Mouse (Mus musculus): ENCODE results near the gene Tob1. TPM values are rescaled to one million over a fixed set of nuclear protein-coding genes. Genes with fewer than 3 reads are reported as not detected.

Gene Tob1
- polyA plus RNA-seq, 1 experiment = 180 TPM

- Histone ChIP-seq H3K27ac (ENCODE audit: insufficient read depth, low read depth, low read length) (no peak overlapping the region), H3K4me1 (ENCODE audit: control insufficient read depth, insufficient read depth, insufficient read length, low read length) (peaks cover 2% of the 10 kb centered on the region; the same call in 1 of the 2 replicates), H3K4me3 (ENCODE audit: low read depth, low read length) (no peak overlapping the region), H3K27me3 (ENCODE audit: control insufficient read depth, insufficient read depth, low read length) (no peaks in the 10 kb centered on the region), H3K36me3 (ENCODE audit: control insufficient read depth, insufficient read depth, low read length) (no peaks in the 10 kb centered on the region)
- no peak for TF ChIP-seq POLR2A (IDR thresholded peaks at IDR 0.05; ENCODE audit: low read depth, low read length)
- TF ChIP-seq CTCF (IDR thresholded peaks at IDR 0.05; ENCODE audit: extremely low read depth, insufficient read length, insufficient replicate concordance, low read depth, low read length) = no peak
- 84% methylated on average over 8 of the region's 8 CpGs for WGBS
These were observed 29.6 kb upstream of the Tob1 start for GRCm38 (mm10) chr11:94181694-94182093.

GRCm38 (mm10) chr11:94182711-94183110 is 28.5 kb upstream of the Tob1 start:
- 94% methylated on average over 4 of the region's 4 CpGs for WGBS
- Histone ChIP-seq H3K27me3 (ENCODE audit: control insufficient read depth, insufficient read depth, low read length) (no peaks in the 10 kb centered on the region), H3K4me3 (ENCODE audit: low read depth, low read length) (no peak overlapping the region), H3K4me1 (ENCODE audit: control insufficient read depth, insufficient read depth, insufficient read length, low read length) (peaks cover 2% of the 10 kb centered on the region; the same call in 1 of the 2 replicates), H3K36me3 (ENCODE audit: control insufficient read depth, insufficient read depth, low read length) (no peaks in the 10 kb centered on the region), H3K27ac (ENCODE audit: insufficient read depth, low read depth, low read length) (no peak overlapping the region)
- no peak for TF ChIP-seq CTCF (IDR thresholded peaks at IDR 0.05; ENCODE audit: extremely low read depth, insufficient read length, insufficient replicate concordance, low read depth, low read length)
- TF ChIP-seq POLR2A (IDR thresholded peaks at IDR 0.05; ENCODE audit: low read depth, low read length) = no peak

- WGBS = 75% methylated on average over 5 of the region's 5 CpGs
These were observed 28.1 kb upstream of the Tob1 start for GRCm38 (mm10) chr11:94183120-94183519.

GRCm38 (mm10) chr11:94183671-94184070 is 27.6 kb upstream of the Tob1 start:
- Histone ChIP-seq H3K36me3 (ENCODE audit: control insufficient read depth, insufficient read depth, low read length) (no peaks in the 10 kb centered on the region), H3K4me3 (ENCODE audit: low read depth, low read length) (no peak overlapping the region), H3K27ac (ENCODE audit: insufficient read depth, low read depth, low read length) (no peak overlapping the region), H3K4me1 (ENCODE audit: control insufficient read depth, insufficient read depth, insufficient read length, low read length) (peaks cover 2% of the 10 kb centered on the region; the same call in 1 of the 2 replicates), H3K27me3 (ENCODE audit: control insufficient read depth, insufficient read depth, low read length) (no peaks in the 10 kb centered on the region)
- TF ChIP-seq POLR2A (IDR thresholded peaks at IDR 0.05; ENCODE audit: low read depth, low read length) = no peak
- 42% methylated on average over 2 of the region's 2 CpGs for WGBS

More at GRCm38 (mm10) chr11:94183120-94183519, 28.1 kb upstream of the Tob1 start:
- H3K4me3 ChIP-seq (ENCODE audit: low read depth, low read length) = no peak overlapping the region
- no peak for TF ChIP-seq CTCF (IDR thresholded peaks at IDR 0.05; ENCODE audit: extremely low read depth, insufficient read length, insufficient replicate concordance, low read depth, low read length)
- no peak for TF ChIP-seq POLR2A (IDR thresholded peaks at IDR 0.05; ENCODE audit: low read depth, low read length)
- no peaks in the 10 kb centered on the region for H3K27me3 ChIP-seq (ENCODE audit: control insufficient read depth, insufficient read depth, low read length)
- no peak overlapping the region for H3K27ac ChIP-seq (ENCODE audit: insufficient read depth, low read depth, low read length)
- no peaks in the 10 kb centered on the region for H3K36me3 ChIP-seq (ENCODE audit: control insufficient read depth, insufficient read depth, low read length)
- H3K4me1 ChIP-seq (ENCODE audit: control insufficient read depth, insufficient read depth, insufficient read length, low read length) = peaks cover 2% of the 10 kb centered on the region; the same call in 1 of the 2 replicates

GRCm38 (mm10) chr11:94189579-94189978 is 21.7 kb upstream of the Tob1 start:
- Histone ChIP-seq H3K4me1 (ENCODE audit: control insufficient read depth, insufficient read depth, insufficient read length, low read length) (peaks cover 22% of the 10 kb centered on the region), H3K27ac (ENCODE audit: insufficient read depth, low read depth, low read length) (peak overlapping the region; percentile 36; the same call in 1 of the 2 replicates), H3K4me3 (ENCODE audit: low read depth, low read length) (no peak overlapping the region), H3K27me3 (ENCODE audit: control insufficient read depth, insufficient read depth, low read length) (no peaks in the 10 kb centered on the region), H3K36me3 (ENCODE audit: control insufficient read depth, insufficient read depth, low read length) (no peaks in the 10 kb centered on the region)
- WGBS = 50% methylated on average over 10 of the region's 10 CpGs
- no peak for TF ChIP-seq CTCF (IDR thresholded peaks at IDR 0.05; ENCODE audit: extremely low read depth, insufficient read length, insufficient replicate concordance, low read depth, low read length)
- no peak for TF ChIP-seq POLR2A (IDR thresholded peaks at IDR 0.05; ENCODE audit: low read depth, low read length)

- peaks cover 31% of the 10 kb centered on the region for H3K4me1 ChIP-seq (ENCODE audit: control insufficient read depth, insufficient read depth, insufficient read length, low read length)
- 75% methylated on average over 5 of the region's 5 CpGs for WGBS
These were observed 20.6 kb upstream of the Tob1 start for GRCm38 (mm10) chr11:94190665-94191064.

GRCm38 (mm10) chr11:94193109-94193508 is 18.1 kb upstream of the Tob1 start:
- Histone ChIP-seq H3K4me1 (ENCODE audit: control insufficient read depth, insufficient read depth, insufficient read length, low read length) (peaks cover 43% of the 10 kb centered on the region), H3K36me3 (ENCODE audit: control insufficient read depth, insufficient read depth, low read length) (no peaks in the 10 kb centered on the region), H3K27ac (ENCODE audit: insufficient read depth, low read depth, low read length) (peak overlapping the region; percentile 83), H3K27me3 (ENCODE audit: control insufficient read depth, insufficient read depth, low read length) (no peaks in the 10 kb centered on the region), H3K4me3 (ENCODE audit: low read depth, low read length) (no peak overlapping the region)
- 29% methylated on average over 2 of the region's 2 CpGs for WGBS
- TF ChIP-seq CTCF (IDR thresholded peaks at IDR 0.05; ENCODE audit: extremely low read depth, insufficient read length, insufficient replicate concordance, low read depth, low read length) (no peak), POLR2A (IDR thresholded peaks at IDR 0.05; ENCODE audit: low read depth, low read length) (peak; percentile 16; the same call in 1 of the 2 replicates)

More at GRCm38 (mm10) chr11:94190665-94191064, 20.6 kb upstream of the Tob1 start:
- Histone ChIP-seq H3K27me3 (ENCODE audit: control insufficient read depth, insufficient read depth, low read length) (no peaks in the 10 kb centered on the region), H3K4me3 (ENCODE audit: low read depth, low read length) (no peak overlapping the region), H3K36me3 (ENCODE audit: control insufficient read depth, insufficient read depth, low read length) (no peaks in the 10 kb centered on the region), H3K27ac (ENCODE audit: insufficient read depth, low read depth, low read length) (no peak overlapping the region)
- TF ChIP-seq POLR2A (IDR thresholded peaks at IDR 0.05; ENCODE audit: low read depth, low read length) (no peak), CTCF (IDR thresholded peaks at IDR 0.05; ENCODE audit: extremely low read depth, insufficient read length, insufficient replicate concordance, low read depth, low read length) (no peak)
